Comparison of ENCODE assay signal across 18 mouse cellular contexts in genomic region chr13:58051251-58051650, GRCm38 (mm10).
DNase-seq lines count a peak whose midpoint lies in the region; ATAC-seq and TF ChIP-seq lines count a peak whose summit lies in the region.
"Had no signal": no experiment of that assay in that cellular context is flagged by ENCODE, and none has a peak within 500 bp of the region (broad histone marks: within the 10 kb centered on the region; RNA-seq: fewer than 3 reads in every experiment).

No protein-coding gene starts in this region.

- TF ChIP-seq EP300 in ES-Bruce4 (IDR thresholded peaks at IDR 0.05; ENCODE audit: insufficient read depth, low read depth, low read length), result no peak

- H3K27me3 ChIP-seq in kidney, postnatal 0 days (ENCODE audit: insufficient read depth, low read length), result no peaks in the 10 kb centered on the region
- no peaks in the 10 kb centered on the region for H3K27me3 ChIP-seq in kidney, adult 2 months (replicated peaks; ENCODE audit: control insufficient read depth, insufficient read depth, low read length)
- H3K27me3 ChIP-seq in ES-Bruce4 (ENCODE audit: control insufficient read depth, insufficient read depth, low read length, poor library complexity, severe bottlenecking), result no peaks in the 10 kb centered on the region
- no peaks in the 10 kb centered on the region for H3K27me3 ChIP-seq in embryonic facial prominence, embryonic 10.5 days (replicated peaks; ENCODE audit: low read depth, poor library complexity, severe bottlenecking)
- H3K27me3 ChIP-seq: embryonic facial prominence, embryonic 15.5 days; kidney, embryonic 15.5 days; limb, embryonic 12.5 days had no signal

- no peaks in the 10 kb centered on the region for H3K9me3 ChIP-seq in kidney, postnatal 0 days (replicated peaks; ENCODE audit: low read length)
- H3K9me3 ChIP-seq in ES-Bruce4 (replicated peaks; ENCODE audit: control insufficient read depth, insufficient read depth, low read length, poor library complexity, severe bottlenecking), result no peaks in the 10 kb centered on the region
- H3K9me3 ChIP-seq in embryonic facial prominence, embryonic 10.5 days, result no peaks in the 10 kb centered on the region
- H3K9me3 ChIP-seq: embryonic facial prominence, embryonic 15.5 days; hindbrain, embryonic 10.5 days; kidney, embryonic 15.5 days had no signal

- no peak overlapping the region for H3K4me2 ChIP-seq in kidney, postnatal 0 days (ENCODE audit: low read length)
- H3K4me2 ChIP-seq: embryonic facial prominence, embryonic 15.5 days; kidney, embryonic 15.5 days; limb, embryonic 12.5 days; midbrain, embryonic 11.5 days had no signal

- DNase-seq in kidney, postnatal 0 days (ENCODE audit: low spot score), result no peak
- DNase-seq in kidney, adult 2 months, result no peak
- DNase-seq in R1 (ENCODE audit: low read depth, low spot score), result peak; percentile 22
- DNase-seq in cerebellum, adult 9-10 months, result peak; percentile 77
- DNase-seq in embryonic facial prominence, embryonic 10.5 days (ENCODE audit: low spot score), result no peak
- no peak for DNase-seq in left cerebral cortex, adult 2 months (ENCODE audit: extremely low spot score in 1 of 2, low spot score in 2 of 2)
- DNase-seq in thymus, adult 18-20 months, result no peak
- DNase-seq: adrenal gland, postnatal 25 days; heart, adult 11 months had no signal

- intact Hi-C loops in left cerebral cortex, adult 2 months (cut with DNase I), result no loop called here

- TF ChIP-seq CTCF in kidney, postnatal 0 days (IDR thresholded peaks at IDR 0.05; ENCODE audit: low read depth), result peak; percentile 35; the same call in 1 of the 2 replicates
- no peak; the same call in 1 of the 2 replicates for TF ChIP-seq CTCF in kidney, adult 2 months (conservative IDR thresholded peaks at IDR 0.05; ENCODE audit: insufficient read depth, insufficient read length, low read depth, low read length)
- peak; percentile 41 for TF ChIP-seq CTCF in ES-Bruce4 (IDR thresholded peaks at IDR 0.05; ENCODE audit: low read depth, low read length)
- no peak; the same call in none of the 2 replicates for TF ChIP-seq CTCF in left cerebral cortex, adult 2 months (IDR thresholded peaks at IDR 0.05)

- no peak for TF ChIP-seq POLR2A in kidney, adult 2 months (IDR thresholded peaks at IDR 0.05; ENCODE audit: low read depth, low read length)
- TF ChIP-seq POLR2A in ES-Bruce4 (IDR thresholded peaks at IDR 0.05; ENCODE audit: insufficient read depth, low read length), result no peak

- H3K4me3 ChIP-seq in kidney, postnatal 0 days (replicated peaks; ENCODE audit: low read depth, low read length), result no peak overlapping the region
- H3K4me3 ChIP-seq in kidney, adult 2 months (ENCODE audit: insufficient read depth, low read depth, low read length), result no peak overlapping the region
- H3K4me3 ChIP-seq in ES-Bruce4 (ENCODE audit: low read depth, low read length), result no peak overlapping the region
- H3K4me3 ChIP-seq in embryonic facial prominence, embryonic 10.5 days, result no peak overlapping the region
- no peak overlapping the region for H3K4me3 ChIP-seq in left cerebral cortex, adult 2 months
- H3K4me3 ChIP-seq: embryonic facial prominence, embryonic 15.5 days; forebrain, embryonic 10.5 days; hindbrain, embryonic 10.5 days; kidney, embryonic 15.5 days; limb, embryonic 12.5 days had no signal

- no peak overlapping the region for H3K27ac ChIP-seq in kidney, postnatal 0 days
- H3K27ac ChIP-seq in kidney, adult 2 months (ENCODE audit: insufficient read depth, low read depth, low read length), result no peak overlapping the region; the same call in 1 of the 2 replicates
- no peak overlapping the region for H3K27ac ChIP-seq in ES-Bruce4 (ENCODE audit: insufficient read depth, low read length)
- H3K27ac ChIP-seq in embryonic facial prominence, embryonic 10.5 days (replicated peaks), result no peak overlapping the region
- no peak overlapping the region for H3K27ac ChIP-seq in left cerebral cortex, adult 2 months
- H3K27ac ChIP-seq: embryonic facial prominence, embryonic 15.5 days; forebrain, embryonic 10.5 days; hindbrain, embryonic 10.5 days; kidney, embryonic 15.5 days; limb, embryonic 12.5 days; macrophage had no signal

- ATAC-seq in kidney, postnatal 0 days (replicated peaks; ENCODE audit: low FRiP score, low read depth), result no peak
- ATAC-seq: inflammation-experienced regulatory T-cells, adult 6 months had no signal

- no peaks in the 10 kb centered on the region for H3K4me1 ChIP-seq in kidney, postnatal 0 days (replicated peaks; ENCODE audit: insufficient read depth, low read length)
- H3K4me1 ChIP-seq in kidney, adult 2 months (ENCODE audit: control insufficient read depth, insufficient read depth, low read length), result no peaks in the 10 kb centered on the region
- H3K4me1 ChIP-seq in ES-Bruce4 (ENCODE audit: control insufficient read depth, insufficient read depth, low read length), result no peaks in the 10 kb centered on the region
- peaks cover 6% of the 10 kb centered on the region; the same call in 1 of the 2 replicates for H3K4me1 ChIP-seq in embryonic facial prominence, embryonic 10.5 days
- H3K4me1 ChIP-seq: embryonic facial prominence, embryonic 15.5 days; forebrain, embryonic 10.5 days; hindbrain, embryonic 10.5 days; kidney, embryonic 15.5 days had no signal

- no peak overlapping the region for H3K9ac ChIP-seq in kidney, postnatal 0 days (ENCODE audit: low read depth, low read length)
- H3K9ac ChIP-seq in ES-Bruce4 (ENCODE audit: low read depth, poor library complexity, severe bottlenecking), result no peak overlapping the region
- H3K9ac ChIP-seq: embryonic facial prominence, embryonic 15.5 days; kidney, embryonic 15.5 days; limb, embryonic 12.5 days had no signal

- 78% methylated on average over 7 of the region's 7 CpGs for WGBS in kidney, postnatal 0 days
- 74% methylated on average over 7 of the region's 7 CpGs for WGBS in kidney, adult 2 months
- 53% methylated on average over 7 of the region's 7 CpGs for WGBS in embryonic facial prominence, embryonic 10.5 days

- H3K36me3 ChIP-seq in kidney, postnatal 0 days (ENCODE audit: insufficient read depth, low read length), result no peaks in the 10 kb centered on the region
- no peaks in the 10 kb centered on the region for H3K36me3 ChIP-seq in kidney, adult 2 months (ENCODE audit: control insufficient read depth, insufficient read depth, low read length)
- no peaks in the 10 kb centered on the region for H3K36me3 ChIP-seq in ES-Bruce4 (ENCODE audit: control insufficient read depth, insufficient read depth, low read length, poor library complexity, severe bottlenecking)
- H3K36me3 ChIP-seq in embryonic facial prominence, embryonic 10.5 days (replicated peaks), result no peaks in the 10 kb centered on the region
- H3K36me3 ChIP-seq: embryonic facial prominence, embryonic 15.5 days; forebrain, embryonic 10.5 days; hindbrain, embryonic 10.5 days had no signal

Comparison
In these comparisons a context has a peak if more than half of its experiments do, and no peak if none do; other contexts are left out.
1. CTCF ChIP-seq: peak in kidney, postnatal 0 days (single experiment) and ES-Bruce4 (single experiment); none in kidney, adult 2 months (single experiment) and left cerebral cortex, adult 2 months (single experiment).
2. DNase-seq: peak in R1 (single experiment) and cerebellum, adult 9-10 months (single experiment); none in kidney, postnatal 0 days (single experiment), kidney, adult 2 months (single experiment), embryonic facial prominence, embryonic 10.5 days (single experiment), left cerebral cortex, adult 2 months (0 of 2) and thymus, adult 18-20 months (0 of 2).